ENCODE assay signal across 9 mouse cellular contexts in the genomic region with DNA sequence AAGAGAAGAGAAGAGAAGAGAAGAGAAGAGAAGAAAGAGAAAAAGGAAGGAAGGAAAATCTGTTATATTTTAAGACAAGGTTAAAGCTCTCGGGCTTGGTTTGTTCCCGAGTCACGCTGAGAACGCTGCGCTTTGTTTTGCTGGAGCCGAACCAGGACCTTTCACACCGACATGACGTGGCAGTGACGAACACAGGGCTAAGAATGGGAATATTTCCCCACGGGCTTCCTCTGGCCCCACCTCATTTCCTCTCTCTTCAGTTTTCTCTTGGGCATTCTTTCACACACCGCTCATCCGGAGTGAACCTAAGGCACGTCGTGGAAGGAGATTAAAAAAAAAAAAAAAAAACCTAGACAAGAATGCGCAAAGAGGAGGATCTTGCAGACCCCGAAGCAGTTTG. TPM values are rescaled to one million over a fixed set of nuclear protein-coding genes. Genes with fewer than 3 reads are reported as not detected.
DNase-seq lines count a peak whose midpoint lies in the region; ATAC-seq lines count a peak whose summit lies in the region.
"Had no signal": no experiment of that assay in that cellular context is flagged by ENCODE, and none has a peak within 500 bp of the region (broad histone marks: within the 10 kb centered on the region; RNA-seq: fewer than 3 reads in every experiment).

No protein-coding gene starts in this region.

- no peak overlapping the region for H3K27ac ChIP-seq in liver, embryonic 11.5 days (ENCODE audit: low read depth, low read length)
- H3K27ac ChIP-seq in heart, embryonic 12.5 days (ENCODE audit: poor library complexity, severe bottlenecking): no peak overlapping the region
- H3K27ac ChIP-seq: embryonic facial prominence, embryonic 12.5 days had no signal

- H3K4me1 ChIP-seq in liver, embryonic 11.5 days (replicated peaks; ENCODE audit: control insufficient read depth, insufficient read depth, low read length): no peaks in the 10 kb centered on the region
- peaks cover 8% of the 10 kb centered on the region; the same call in 1 of the 2 replicates for H3K4me1 ChIP-seq in heart, embryonic 12.5 days (replicated peaks)
- H3K4me1 ChIP-seq: embryonic facial prominence, embryonic 12.5 days had no signal

- H3K9ac ChIP-seq in liver, embryonic 11.5 days (ENCODE audit: low read depth, low read length): no peak overlapping the region
- H3K9ac ChIP-seq in heart, embryonic 12.5 days: no peak overlapping the region
- H3K9ac ChIP-seq: embryonic facial prominence, embryonic 12.5 days had no signal

- WGBS in liver, embryonic 11.5 days: 52% methylated on average over 16 of the region's 16 CpGs
- 53% methylated on average over 16 of the region's 16 CpGs for WGBS in heart, embryonic 12.5 days

- no peaks in the 10 kb centered on the region for H3K27me3 ChIP-seq in liver, embryonic 11.5 days (replicated peaks; ENCODE audit: control insufficient read depth, insufficient read depth, low read length)
- no peaks in the 10 kb centered on the region for H3K27me3 ChIP-seq in heart, embryonic 12.5 days (replicated peaks)
- H3K27me3 ChIP-seq: embryonic facial prominence, embryonic 12.5 days had no signal

- ATAC-seq in liver, embryonic 11.5 days (replicated peaks; ENCODE audit: low FRiP score): no peak
- ATAC-seq in heart, embryonic 12.5 days (ENCODE audit: insufficient number of reproducible peaks, low FRiP score): peak; percentile 75

- H3K4me3 ChIP-seq in liver, embryonic 11.5 days (ENCODE audit: low read depth, low read length): no peak overlapping the region
- H3K4me3 ChIP-seq in heart, embryonic 12.5 days: no peak overlapping the region
- H3K4me3 ChIP-seq: embryonic facial prominence, embryonic 12.5 days had no signal

- no peaks in the 10 kb centered on the region for H3K36me3 ChIP-seq in liver, embryonic 11.5 days (ENCODE audit: control insufficient read depth, insufficient read depth, low read length)
- H3K36me3 ChIP-seq in heart, embryonic 12.5 days: peaks cover 2% of the 10 kb centered on the region; the same call in 1 of the 2 replicates
- H3K36me3 ChIP-seq: embryonic facial prominence, embryonic 12.5 days had no signal

- DNase-seq in liver: peak; percentile 13
- no peak for DNase-seq in liver, embryonic 11.5 days (ENCODE audit: low spot score)
- peak; percentile 56 to 63 for DNase-seq in kidney, postnatal 4 days
- DNase-seq in skeletal muscle tissue, adult 2 months (ENCODE audit: low read depth, low spot score): peak; percentile 63
- no peak for DNase-seq in right cerebral cortex, postnatal 10 days (ENCODE audit: low spot score in 2 of 2)
- no peak for DNase-seq in ovary, adult 18-20 months (ENCODE audit: low spot score)
- DNase-seq in adipocyte (ENCODE audit: low spot score): no peak

- H3K9me3 ChIP-seq in liver, embryonic 11.5 days (ENCODE audit: control insufficient read depth, low read length): no peaks in the 10 kb centered on the region
- H3K9me3 ChIP-seq in heart, embryonic 12.5 days (replicated peaks): no peaks in the 10 kb centered on the region
- H3K9me3 ChIP-seq: embryonic facial prominence, embryonic 12.5 days had no signal

- no peak overlapping the region for H3K4me2 ChIP-seq in liver, embryonic 11.5 days
- no peak overlapping the region for H3K4me2 ChIP-seq in heart, embryonic 12.5 days
- H3K4me2 ChIP-seq: embryonic facial prominence, embryonic 12.5 days had no signal

RNA-seq across cellular contexts. Expression of gene Ednrb, which starts 28.7 kb away (rescaled TPM):
- polyA plus RNA-seq in liver, embryonic 11.5 days (2014; fragmentation: Nextera tagmentation; extraction: Ambion mirVana): 24.6 and 25.7 TPM in 2 replicates
- 120 and 130 TPM in 2 replicates for polyA plus RNA-seq in heart, embryonic 12.5 days (2016; fragmentation: Nextera tagmentation; extraction: Ambion mirVana)

Comparison
In these comparisons a context has a peak if more than half of its experiments do, and no peak if none do; other contexts are left out.
1. DNase-seq: peak in liver (single experiment), kidney, postnatal 4 days (2 of 2) and skeletal muscle tissue, adult 2 months (single experiment); none in liver, embryonic 11.5 days (single experiment), right cerebral cortex, postnatal 10 days (0 of 2), ovary, adult 18-20 months (single experiment) and adipocyte (single experiment).